Mouse (Mus musculus): ENCODE measurements around the gene Pars2. TPM values are rescaled to one million over a fixed set of nuclear protein-coding genes. Genes with fewer than 3 reads are reported as not detected.

Gene Pars2
- polyA plus RNA-seq, 1 experiment from 2014 or later = 12.6 TPM

Other genes with a start within 250 kb of the Pars2 start
- gene Pcsk9, start 186.7 kb upstream of the Pars2 start, polyA plus RNA-seq (2015; fragmentation: Nextera tagmentation; extraction: Ambion mirVana) = 0.77 and 0.99 TPM in 2 replicates
- gene Bsnd, start 158.8 kb upstream of the Pars2 start, polyA plus RNA-seq (2015; fragmentation: Nextera tagmentation; extraction: Ambion mirVana) = not detected in 2 replicates
- gene Dhcr24, start 90.0 kb upstream of the Pars2 start, polyA plus RNA-seq (2015; fragmentation: Nextera tagmentation; extraction: Ambion mirVana) = 3.9 and 4.2 TPM in 2 replicates
- gene Lexm, start 33.8 kb upstream of the Pars2 start, polyA plus RNA-seq (2015; fragmentation: Nextera tagmentation; extraction: Ambion mirVana) = not detected in 2 replicates
- 0.40 and 0.71 TPM in 2 replicates for gene Ttc22, start 28.6 kb upstream of the Pars2 start, polyA plus RNA-seq (2015; fragmentation: Nextera tagmentation; extraction: Ambion mirVana)
- gene Ttc4, start 27.9 kb downstream of the Pars2 start, polyA plus RNA-seq (2015; fragmentation: Nextera tagmentation; extraction: Ambion mirVana) = 133 and 152 TPM in 2 replicates
- 0.29 and 0.38 TPM in 2 replicates for gene Mroh7, start 79.9 kb downstream of the Pars2 start, polyA plus RNA-seq (2015; fragmentation: Nextera tagmentation; extraction: Ambion mirVana)
- gene Fam151a, start 82.8 kb downstream of the Pars2 start, polyA plus RNA-seq (2015; fragmentation: Nextera tagmentation; extraction: Ambion mirVana) = not detected in 2 replicates
- gene Acot11, start 153.9 kb downstream of the Pars2 start, polyA plus RNA-seq (2015; fragmentation: Nextera tagmentation; extraction: Ambion mirVana) = 1.1 and 1.5 TPM in 2 replicates

Data from forebrain, embryonic 16.5 days (tissue).